Mouse (Mus musculus) limb, embryonic 11.5 days (tissue): ENCODE results near the gene Ankrd40. TPM values are rescaled to one million over a fixed set of nuclear protein-coding genes. Genes with fewer than 3 reads are reported as not detected.

ENCODE experiments used
- ATAC-seq: fragments of 200-750 bp; cut with Nextera tagmentation; 2 replicates; pipeline ENCODE4 v1.8.0; 2017; ENCODE audit warnings: low read depth; ENCODE audit not compliant: insufficient number of reproducible peaks, low FRiP score, low TSS enrichment
- DNase-seq: peaks from one replicate; pipeline ENCODE4 v3.0.0-alpha.2; 2015; ENCODE audit warnings: low spot score
- H3K27ac ChIP-seq: fragments of 300-500 bp; sonication (generic); replicated peaks from 2 replicates; pipeline ENCODE4 v1.5.1; 2014; ENCODE audit warnings: low read depth, mild to moderate bottlenecking, low read length
- H3K27me3 ChIP-seq: fragments of 300-500 bp; sonication (generic); 2 replicates; pipeline ENCODE4 v1.6.1; 2014; ENCODE audit warnings: mild to moderate bottlenecking, low read length, mixed read lengths; ENCODE audit not compliant: control insufficient read depth, insufficient read depth
- H3K36me3 ChIP-seq: fragments of 300-500 bp; sonication (generic); 2 replicates; pipeline ENCODE4 v1.6.1; 2014; ENCODE audit warnings: mild to moderate bottlenecking, low read length, moderate library complexity, mixed read lengths; ENCODE audit not compliant: control insufficient read depth, insufficient read depth
- H3K4me1 ChIP-seq: fragments of 300-500 bp; sonication (generic); 2 replicates; pipeline ENCODE4 v1.6.1; 2014; ENCODE audit warnings: low read length, mixed read lengths; ENCODE audit not compliant: control insufficient read depth, insufficient read depth
- H3K4me2 ChIP-seq: fragments of 300-500 bp; sonication (generic); 2 replicates; pipeline ENCODE4 v1.6.1; 2014; ENCODE audit warnings: low read depth, mild to moderate bottlenecking, moderate library complexity; ENCODE audit not compliant: severe bottlenecking
- H3K4me3 ChIP-seq: fragments of 300-500 bp; sonication (generic); 2 replicates; pipeline ENCODE4 v1.5.1; 2014; ENCODE audit warnings: low read depth, low read length
- H3K9ac ChIP-seq: fragments of 300-500 bp; sonication (generic); 2 replicates; pipeline ENCODE4 v1.6.1; 2014; ENCODE audit warnings: mild to moderate bottlenecking, low read length
- H3K9me3 ChIP-seq: fragments of 300-500 bp; sonication (generic); 2 replicates; pipeline ENCODE4 v1.6.1; 2016; ENCODE audit warnings: low read length; ENCODE audit not compliant: control insufficient read depth
- WGBS: fragments of 180-500 bp; shearing (Covaris S2); extraction: QIAGEN DNeasy Blood & Tissue Kit; methylation state at CpG from one replicate; pipeline ENCODE4 v1.1.7; 2014; 5-methylcytosine and 5-hydroxymethylcytosine counted together
- polyA plus RNA-seq: library from polyadenylated mRNA; unstranded; fragments of >200 nt; fragmentation: Nextera tagmentation; extraction: Ambion mirVana; gene quantifications from 2 replicates; pipeline ENCODE4 v1.2.1, GENCODE M21; 2014

Ankrd40 gene
- polyA plus RNA-seq, 1 experiment from 2014 or later, result 24.1 TPM

DNA sequence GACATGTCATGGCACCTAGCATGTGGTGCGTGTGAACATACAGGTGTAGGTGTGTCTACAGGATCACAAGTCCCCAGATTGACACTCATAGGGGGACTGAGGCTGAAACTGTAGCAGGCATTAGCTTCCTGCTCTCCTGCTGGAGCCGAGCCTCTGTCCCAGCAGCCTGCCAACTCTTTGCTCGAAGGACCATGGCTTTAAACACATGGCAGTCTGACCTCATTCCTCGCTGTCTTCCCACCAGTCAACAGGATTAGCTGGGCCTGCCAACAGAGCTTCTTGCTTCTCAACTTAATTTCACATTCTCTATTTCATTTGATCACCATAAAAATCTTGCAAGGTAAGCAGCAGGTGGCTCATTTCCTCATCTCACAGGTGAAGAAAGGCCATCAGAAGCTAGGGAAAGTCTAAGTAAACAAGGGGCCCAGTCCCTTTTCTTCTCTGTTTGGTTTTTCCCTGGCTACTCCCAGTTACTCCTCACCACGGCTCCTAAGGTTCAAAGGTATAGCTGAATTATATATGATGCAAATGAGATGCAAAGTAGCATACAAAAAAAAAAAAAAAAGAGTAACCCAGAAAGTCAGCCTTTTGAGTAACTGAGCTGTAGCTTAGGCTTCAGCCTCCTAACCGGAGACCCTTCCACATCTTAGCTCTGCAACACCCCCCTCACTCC is 62.1 kb downstream of the Ankrd40 start:
- Histone ChIP-seq H3K9ac (no peak overlapping the region), H3K4me2 (no peak overlapping the region), H3K27ac (no peak overlapping the region), H3K27me3 (0 out of 2 replicates have a peak, but pooled peaks cover 2% of the 10 kb centered on the region), H3K4me1 (peaks cover 11% of the 10 kb centered on the region), H3K9me3 (no peaks in the 10 kb centered on the region), H3K36me3 (no peaks in the 10 kb centered on the region), H3K4me3 (no peak overlapping the region)
- ATAC-seq (no peak), DNase-seq (no peak)
- 71% methylated on average over 6 of the region's 6 CpGs for WGBS

- Histone ChIP-seq H3K4me2 (no peak overlapping the region), H3K27ac (no peak overlapping the region), H3K27me3 (0 out of 2 replicates have a peak, but pooled peaks cover 2% of the 10 kb centered on the region), H3K36me3 (no peaks in the 10 kb centered on the region), H3K4me1 (peaks cover 10% of the 10 kb centered on the region), H3K9me3 (no peaks in the 10 kb centered on the region), H3K4me3 (no peak overlapping the region), H3K9ac (no peak overlapping the region)
- DNase-seq (no peak), ATAC-seq (no peak)
- WGBS, result 90% methylated on average over 6 of the region's 6 CpGs
Observed at GRCm38 (mm10) chr11:94390825-94391224, 63.0 kb downstream of the Ankrd40 start.

Other genes starting within 250 kb of the Ankrd40 start
- gene Tob1, start 116.5 kb upstream of the Ankrd40 start, polyA plus RNA-seq, result 28.9 and 31.8 TPM in 2 replicates
- gene Wfikkn2, start 82.0 kb upstream of the Ankrd40 start, polyA plus RNA-seq, result 5.3 and 8.0 TPM in 2 replicates
- gene Gm21885, start 46.1 kb upstream of the Ankrd40 start, polyA plus RNA-seq, result 0.51 and 0.52 TPM in 2 replicates
- gene Luc7l3, start 6.0 kb upstream of the Ankrd40 start, polyA plus RNA-seq, result 123 and 125 TPM in 2 replicates
- gene Abcc3, start 65.0 kb downstream of the Ankrd40 start, polyA plus RNA-seq, result 0.55 and 0.88 TPM in 2 replicates
- gene Cacna1g, start 146.2 kb downstream of the Ankrd40 start, polyA plus RNA-seq, result 21.0 and 24.3 TPM in 2 replicates
- gene Spata20, start 158.2 kb downstream of the Ankrd40 start, polyA plus RNA-seq, result not detected in 2 replicates
- gene Epn3, start 172.0 kb downstream of the Ankrd40 start, polyA plus RNA-seq, result 2.8 and 3.1 TPM in 2 replicates
- gene Mycbpap, start 193.7 kb downstream of the Ankrd40 start, polyA plus RNA-seq, result 4.2 and 4.9 TPM in 2 replicates
- gene Rsad1, start 221.3 kb downstream of the Ankrd40 start, polyA plus RNA-seq, result 3.1 and 4.1 TPM in 2 replicates
- gene Chad, start 237.0 kb downstream of the Ankrd40 start, polyA plus RNA-seq, result 0.53 and 0.55 TPM in 2 replicates